ENCODE assay signal across 24 mouse cellular contexts in the genomic region with DNA sequence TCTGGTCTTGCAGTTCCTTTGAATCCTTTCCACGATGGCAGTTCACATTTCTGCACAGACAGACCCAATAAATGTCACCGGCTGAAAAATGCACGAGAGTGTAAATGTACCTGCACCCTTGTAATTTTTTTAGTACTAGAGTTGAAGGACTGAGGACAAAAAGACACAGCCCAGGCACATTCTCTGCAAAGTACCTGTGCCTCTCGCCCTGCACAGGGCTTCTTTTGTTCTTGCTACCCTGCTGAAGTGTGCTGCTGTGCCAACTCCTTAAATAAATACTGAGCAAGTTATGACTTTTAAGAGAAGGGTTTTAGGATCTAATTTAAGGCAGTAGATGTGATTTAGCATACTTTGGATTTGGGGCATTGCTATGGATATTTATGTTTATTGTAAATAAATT.
A peak's percentile ranks its signal among the peaks of the same experiment; 100 is the strongest.
DNase-seq lines count a peak whose midpoint lies in the region; ATAC-seq and TF ChIP-seq lines count a peak whose summit lies in the region.
"Had no signal": no experiment of that assay in that cellular context is flagged by ENCODE, and none has a peak within 500 bp of the region (broad histone marks: within the 10 kb centered on the region; RNA-seq: fewer than 3 reads in every experiment).

No protein-coding gene starts in this region.

- no peak for TF ChIP-seq CTCF in lung, embryonic 14.5 days (IDR thresholded peaks at IDR 0.05; ENCODE audit: low read depth)
- no peak for TF ChIP-seq CTCF in lung, adult 2 months (IDR thresholded peaks at IDR 0.05; ENCODE audit: insufficient read depth, low read length)

- no peaks in the 10 kb centered on the region for H3K4me1 ChIP-seq in heart, embryonic 11.5 days (ENCODE audit: control insufficient read depth, insufficient read depth, low read length)
- H3K4me1 ChIP-seq in lung, embryonic 14.5 days (ENCODE audit: insufficient read depth) = no peaks in the 10 kb centered on the region
- H3K4me1 ChIP-seq in lung, adult 2 months (ENCODE audit: control insufficient read depth, insufficient read depth, low read length) = no peaks in the 10 kb centered on the region
- H3K4me1 ChIP-seq in lung, embryonic 16.5 days (replicated peaks; ENCODE audit: control insufficient read depth, insufficient read depth, low read length) = 0 out of 2 replicates have a peak, but pooled peaks cover 3% of the 10 kb centered on the region
- H3K4me1 ChIP-seq: embryonic facial prominence, embryonic 12.5 days; forebrain, embryonic 13.5 days had no signal

- no peaks in the 10 kb centered on the region for H3K27me3 ChIP-seq in heart, embryonic 11.5 days (ENCODE audit: control insufficient read depth, insufficient read depth, low read length)
- no peaks in the 10 kb centered on the region for H3K27me3 ChIP-seq in lung, embryonic 14.5 days (ENCODE audit: insufficient read depth, low read length)
- no peaks in the 10 kb centered on the region for H3K27me3 ChIP-seq in lung, embryonic 16.5 days (ENCODE audit: control insufficient read depth, insufficient read depth, low read depth, low read length)
- H3K27me3 ChIP-seq: CH12.LX; embryonic facial prominence, embryonic 12.5 days; forebrain, embryonic 13.5 days had no signal

- no peak for ATAC-seq in heart, embryonic 11.5 days (replicated peaks; ENCODE audit: insufficient number of reproducible peaks, low FRiP score, low TSS enrichment)
- ATAC-seq in lung, embryonic 14.5 days (ENCODE audit: insufficient read depth) = peak; percentile 82; the same call in 1 of the 2 replicates
- peak; percentile 91 for ATAC-seq in lung, embryonic 16.5 days (ENCODE audit: low read depth)
- ATAC-seq: activated CD4-positive, CD25-positive, alpha-beta regulatory T cell, adult 4 months; CD4-positive, CD25-positive, alpha-beta regulatory T cell, adult 4 months; forebrain, embryonic 13.5 days; Patski had no signal

- H3K27ac ChIP-seq in heart, embryonic 11.5 days (ENCODE audit: low read depth, low read length) = no peak overlapping the region
- peak overlapping the region; percentile 51 for H3K27ac ChIP-seq in lung, embryonic 14.5 days (ENCODE audit: low read depth)
- H3K27ac ChIP-seq in lung, embryonic 16.5 days (ENCODE audit: low read length) = peak overlapping the region; percentile 84
- H3K27ac ChIP-seq: embryonic facial prominence, embryonic 10.5 days; embryonic facial prominence, embryonic 12.5 days; forebrain, embryonic 13.5 days had no signal

- no peaks in the 10 kb centered on the region for H3K36me3 ChIP-seq in heart, embryonic 11.5 days (ENCODE audit: control insufficient read depth, insufficient read depth, low read length)
- H3K36me3 ChIP-seq in lung, embryonic 14.5 days (ENCODE audit: insufficient read depth) = no peaks in the 10 kb centered on the region
- H3K36me3 ChIP-seq in lung, embryonic 16.5 days (ENCODE audit: control insufficient read depth, insufficient read depth, low read length) = no peaks in the 10 kb centered on the region
- H3K36me3 ChIP-seq: embryonic facial prominence, embryonic 10.5 days; embryonic facial prominence, embryonic 12.5 days; G1E had no signal

- H3K9me3 ChIP-seq in heart, embryonic 11.5 days (replicated peaks; ENCODE audit: control insufficient read depth, low read length) = no peaks in the 10 kb centered on the region
- H3K9me3 ChIP-seq in lung, embryonic 14.5 days (ENCODE audit: low read depth, low read length) = no peaks in the 10 kb centered on the region
- no peaks in the 10 kb centered on the region for H3K9me3 ChIP-seq in lung, embryonic 16.5 days (ENCODE audit: control insufficient read depth, low read length)
- H3K9me3 ChIP-seq: embryonic facial prominence, embryonic 10.5 days; embryonic facial prominence, embryonic 12.5 days; forebrain, embryonic 13.5 days; G1E had no signal

- TF ChIP-seq POLR2A in lung, adult 2 months (IDR thresholded peaks at IDR 0.05; ENCODE audit: borderline replicate concordance, extremely low read depth, low read depth, low read length) = no peak

- 72% methylated on average over 4 of the region's 4 CpGs for WGBS in heart, embryonic 11.5 days (ENCODE audit: insufficient replicate concordance)
- WGBS in lung, embryonic 14.5 days = 54% methylated on average over 4 of the region's 4 CpGs
- 67% methylated on average over 4 of the region's 4 CpGs for WGBS in lung, adult 2 months
- 47% methylated on average over 4 of the region's 4 CpGs for WGBS in lung, embryonic 16.5 days

- peak; percentile 27 for DNase-seq in heart, adult 11 months
- DNase-seq in lung, embryonic 14.5 days = peak; percentile 40
- no peak for DNase-seq in lung, adult 2 months
- DNase-seq in lung, postnatal 36 days = no peak
- DNase-seq in forelimb bud, embryonic 11.5 days (ENCODE audit: low read depth, low spot score) = peak; percentile 25
- DNase-seq: adrenal gland, adult 8-10 months; adrenal gland, postnatal 14 days; adrenal gland, postnatal 36 days; B cell, adult 2 months; cerebellum, adult 11-12 months; cerebellum, adult 2 months; cerebellum, adult 9-10 months; cerebellum, postnatal 10 days; cerebellum, postnatal 25 days had no signal

- no peak overlapping the region for H3K4me3 ChIP-seq in heart, embryonic 11.5 days (ENCODE audit: low read depth, low read length)
- no peak overlapping the region for H3K4me3 ChIP-seq in lung, embryonic 14.5 days (ENCODE audit: low read depth, low read length)
- H3K4me3 ChIP-seq in lung, adult 2 months (replicated peaks; ENCODE audit: extremely low read depth, low read depth, low read length) = no peak overlapping the region
- H3K4me3 ChIP-seq in lung, embryonic 16.5 days (ENCODE audit: low read length) = no peak overlapping the region
- H3K4me3 ChIP-seq: embryonic facial prominence, embryonic 10.5 days; embryonic facial prominence, embryonic 12.5 days; forebrain, embryonic 13.5 days had no signal

- H3K4me2 ChIP-seq in heart, embryonic 11.5 days = no peak overlapping the region
- no peak overlapping the region for H3K4me2 ChIP-seq in lung, embryonic 14.5 days
- H3K4me2 ChIP-seq in lung, embryonic 16.5 days (ENCODE audit: low read depth, low read length) = no peak overlapping the region
- H3K4me2 ChIP-seq: embryonic facial prominence, embryonic 12.5 days; forebrain, embryonic 13.5 days had no signal

- H3K9ac ChIP-seq in heart, embryonic 11.5 days (ENCODE audit: low read depth, low read length) = no peak overlapping the region
- no peak overlapping the region for H3K9ac ChIP-seq in lung, embryonic 14.5 days
- H3K9ac ChIP-seq in lung, embryonic 16.5 days (ENCODE audit: low read length) = no peak overlapping the region
- H3K9ac ChIP-seq: embryonic facial prominence, embryonic 12.5 days; forebrain, embryonic 13.5 days had no signal

Comparison
In these comparisons a context has a peak if more than half of its experiments do, and no peak if none do; other contexts are left out.
1. DNase-seq: peak in heart, adult 11 months (single experiment), lung, embryonic 14.5 days (single experiment) and forelimb bud, embryonic 11.5 days (single experiment); none in lung, adult 2 months (single experiment) and lung, postnatal 36 days (single experiment).